Mouse (Mus musculus): Measurements from ENCODE around the gene Rph3al. TPM values are rescaled to one million over a fixed set of nuclear protein-coding genes. Genes with fewer than 3 reads are reported as not detected.

The Rph3al gene
- polyA plus RNA-seq, 1 experiment from 2014 or later: 14.4 TPM

GRCm38 (mm10) chr11:75930208-75930607 is 8.0 kb downstream of the Rph3al start:
- no peak for TF ChIP-seq CTCF (IDR thresholded peaks at IDR 0.05)
- in situ Hi-C loops (cut with MboI; ENCODE audit: low pct_unique_long_range_greater_than_20kb): no loop called here
- CTCF ChIA-PET: no interaction called here
- ATAC-seq (no peak), DNase-seq (ENCODE audit: low read depth, low spot score) (no peak)
- H3K27me3 ChIP-seq: no peaks in the 10 kb centered on the region
- POLR2A ChIA-PET: no interaction called here

GRCm38 (mm10) chr11:75927881-75928280 is 10.3 kb downstream of the Rph3al start:
- CTCF ChIA-PET: interaction anchor here (0.8 to 1.2 kb wide), 3 partner anchors 12 to 39 kb away, joined by 3 to 4 read pairs (median 3); no protein-coding TSS in a partner anchor
- POLR2A ChIA-PET: no interaction called here
- ATAC-seq (no peak), DNase-seq (ENCODE audit: low read depth, low spot score) (no peak)
- TF ChIP-seq CTCF (IDR thresholded peaks at IDR 0.05): no peak
- in situ Hi-C loops (cut with MboI; ENCODE audit: low pct_unique_long_range_greater_than_20kb): no loop called here
- no peaks in the 10 kb centered on the region for H3K27me3 ChIP-seq

GRCm38 (mm10) chr11:75926431-75927312 is 11.6 kb downstream of the Rph3al start:
- CTCF ChIA-PET: interaction anchor here (1.1 to 1.2 kb wide), 2 partner anchors 13 kb away, joined by 3 to 4 read pairs; no protein-coding TSS in a partner anchor
- DNase-seq (ENCODE audit: low read depth, low spot score) (no peak), ATAC-seq (no peak)
- in situ Hi-C loops (cut with MboI; ENCODE audit: low pct_unique_long_range_greater_than_20kb): no loop called here
- TF ChIP-seq CTCF (IDR thresholded peaks at IDR 0.05): no peak
- POLR2A ChIA-PET: no interaction called here
- no peaks in the 10 kb centered on the region for H3K27me3 ChIP-seq

DNA sequence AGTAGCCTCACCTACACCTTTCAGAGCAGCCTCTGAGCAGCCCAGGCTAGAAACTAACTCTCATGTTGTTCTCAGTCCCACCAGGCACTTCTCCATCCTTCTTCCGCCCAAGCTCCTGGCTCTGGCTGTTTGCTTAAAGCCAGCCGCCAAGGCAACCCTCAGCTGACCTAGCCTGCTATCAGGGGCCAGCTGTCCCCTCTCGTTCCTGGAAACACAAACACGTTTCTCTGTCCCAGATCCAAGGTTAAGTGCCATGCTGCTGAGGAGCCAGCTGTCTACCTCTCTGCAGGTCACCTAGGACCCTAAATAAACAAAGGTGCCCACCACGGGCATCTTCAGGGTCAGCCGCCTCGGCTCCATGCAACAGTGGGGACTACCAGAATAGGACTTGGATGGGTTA is 12.4 kb downstream of the Rph3al start:
- no peak for TF ChIP-seq CTCF (IDR thresholded peaks at IDR 0.05)
- ATAC-seq: no peak

GRCm38 (mm10) chr11:75922741-75923140 is 15.5 kb downstream of the Rph3al start:
- no peak for DNase-seq (ENCODE audit: low read depth, low spot score)
- no peak for TF ChIP-seq CTCF (IDR thresholded peaks at IDR 0.05)
- POLR2A ChIA-PET: no interaction called here
- CTCF ChIA-PET: interaction anchor here (1.5 to 1.6 kb wide), 2 partner anchors 8 to 10 kb away, joined by 4 to 6 read pairs; no protein-coding TSS in a partner anchor
- H3K27me3 ChIP-seq: no peaks in the 10 kb centered on the region
- in situ Hi-C loops (cut with MboI; ENCODE audit: low pct_unique_long_range_greater_than_20kb): loop anchor here (25.0 kb wide), 1 partner anchor 490 kb away; the partner anchor contains the start of gene Timm22
- no peak for ATAC-seq

More for the DNA sequence above, 12.4 kb downstream of the Rph3al start:
- no peak for DNase-seq (ENCODE audit: low read depth, low spot score)
- POLR2A ChIA-PET: no interaction called here
- in situ Hi-C loops (cut with MboI; ENCODE audit: low pct_unique_long_range_greater_than_20kb): no loop called here
- H3K27me3 ChIP-seq: no peaks in the 10 kb centered on the region
- CTCF ChIA-PET: interaction anchor here (1.1 kb wide), 1 partner anchor 12 kb away, joined by 4 read pairs; no protein-coding TSS in a partner anchor

- in situ Hi-C loops (cut with MboI; ENCODE audit: low pct_unique_long_range_greater_than_20kb): loop anchor here (5.0 to 25.0 kb wide), 2 partner anchors 253 to 493 kb away; partner anchors contain the start of gene Timm22
- DNase-seq (ENCODE audit: low read depth, low spot score) (no peak), ATAC-seq (no peak)
- TF ChIP-seq CTCF (IDR thresholded peaks at IDR 0.05): no peak
- ChIA-PET CTCF (no interaction called here), POLR2A (no interaction called here)
- no peaks in the 10 kb centered on the region for H3K27me3 ChIP-seq
Observed at GRCm38 (mm10) chr11:75919139-75919538, 19.1 kb downstream of the Rph3al start.

DNA sequence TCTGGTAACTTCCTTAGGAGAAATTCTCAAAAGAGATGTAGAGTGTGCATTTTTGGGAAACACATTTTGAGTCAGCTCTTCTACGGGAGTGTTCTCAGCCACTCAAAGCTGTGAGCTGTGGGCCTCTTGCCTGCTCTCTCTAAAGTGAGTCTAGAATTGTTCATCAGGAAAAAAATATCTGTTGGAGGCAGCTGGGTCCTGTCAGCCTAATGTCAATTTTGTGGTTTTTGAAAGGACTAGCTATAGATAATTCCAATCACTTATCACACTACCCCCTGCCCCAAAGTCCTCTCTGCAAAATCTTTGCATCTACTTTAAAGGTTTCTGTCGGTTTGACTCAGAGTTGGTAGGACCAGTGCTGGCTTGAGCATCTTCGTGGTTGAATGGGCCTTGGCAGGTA is 20.9 kb downstream of the Rph3al start:
- in situ Hi-C loops (cut with MboI; ENCODE audit: low pct_unique_long_range_greater_than_20kb): loop anchor here (5.0 to 25.0 kb wide), 2 partner anchors 255 to 495 kb away; partner anchors contain the start of gene Timm22
- ATAC-seq (no peak), DNase-seq (ENCODE audit: low read depth, low spot score) (no peak)
- ChIA-PET POLR2A (no interaction called here), CTCF (interaction anchor here (1.0 to 1.7 kb wide), 3 partner anchors 47 to 135 kb away, joined by 3 to 4 read pairs (median 3); no protein-coding TSS in a partner anchor)
- H3K27me3 ChIP-seq: no peaks in the 10 kb centered on the region
- no peak for TF ChIP-seq CTCF (IDR thresholded peaks at IDR 0.05)

- CTCF ChIA-PET: interaction anchor here (0.6 to 3.0 kb wide), 8 partner anchors 9 to 131 kb away, joined by 3 to 15 read pairs (median 6); no protein-coding TSS in a partner anchor
- TF ChIP-seq CTCF (IDR thresholded peaks at IDR 0.05): peak; percentile 81
- POLR2A ChIA-PET: no interaction called here
- DNase-seq (ENCODE audit: low read depth, low spot score) (no peak), ATAC-seq (no peak)
- in situ Hi-C loops (cut with MboI; ENCODE audit: low pct_unique_long_range_greater_than_20kb): loop anchor here (5.0 to 25.0 kb wide), 2 partner anchors 53 to 498 kb away; partner anchors contain the start of gene Timm22
- H3K27me3 ChIP-seq: no peaks in the 10 kb centered on the region
Observed at GRCm38 (mm10) chr11:75913953-75914352, 24.3 kb downstream of the Rph3al start.

DNA sequence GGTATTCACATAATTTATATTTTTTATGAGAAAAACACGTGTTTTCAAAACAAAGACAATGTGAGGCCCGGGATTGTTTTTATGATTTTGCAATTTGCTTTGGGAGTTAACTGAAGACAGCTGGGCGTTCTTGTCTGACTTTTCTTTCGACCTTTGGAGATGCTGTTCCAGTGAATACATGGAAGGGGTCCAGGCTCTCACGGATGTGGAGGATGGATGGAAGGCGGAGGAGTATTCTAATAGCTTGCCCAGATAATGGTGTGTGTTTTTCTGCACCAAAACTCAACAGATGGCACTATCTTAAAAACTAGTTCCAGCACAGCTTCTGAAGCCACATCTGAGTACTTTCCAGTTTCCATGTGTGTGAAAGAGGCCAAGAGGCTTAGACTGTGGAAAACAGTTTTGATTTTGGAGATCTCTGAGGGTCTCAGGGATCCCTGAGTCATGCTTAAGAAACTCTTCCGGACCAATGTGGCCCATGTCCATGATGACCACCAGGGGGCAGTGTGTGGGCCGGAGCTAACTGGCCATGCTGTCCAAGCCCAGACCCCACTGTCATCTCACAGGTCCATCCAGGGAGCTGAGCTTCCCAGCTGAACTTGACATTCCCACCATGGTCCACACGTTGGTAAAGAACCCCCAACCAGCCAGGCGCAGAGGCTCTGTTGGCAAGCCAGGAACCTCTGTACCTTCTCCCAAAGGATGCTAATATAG is 25.1 kb downstream of the Rph3al start:
- peak; percentile 83 for TF ChIP-seq CTCF (IDR thresholded peaks at IDR 0.05)
- ATAC-seq: no peak
- POLR2A ChIA-PET: interaction anchor here (0.6 kb wide), 2 partner anchors 43 to 50 kb away, joined by 3 to 6 read pairs; no protein-coding TSS in a partner anchor
- H3K27me3 ChIP-seq: no peaks in the 10 kb centered on the region
- CTCF ChIA-PET: interaction anchor here (0.6 to 3.0 kb wide), 14 partner anchors 9 to 494 kb away, joined by 3 to 15 read pairs (median 4); partner anchors contain the start of genes Rph3al and Timm22
- in situ Hi-C loops (cut with MboI; ENCODE audit: low pct_unique_long_range_greater_than_20kb): loop anchor here (5.0 to 25.0 kb wide), 2 partner anchors 54 to 499 kb away; partner anchors contain the start of gene Timm22
- DNase-seq (ENCODE audit: low read depth, low spot score): no peak

DNA sequence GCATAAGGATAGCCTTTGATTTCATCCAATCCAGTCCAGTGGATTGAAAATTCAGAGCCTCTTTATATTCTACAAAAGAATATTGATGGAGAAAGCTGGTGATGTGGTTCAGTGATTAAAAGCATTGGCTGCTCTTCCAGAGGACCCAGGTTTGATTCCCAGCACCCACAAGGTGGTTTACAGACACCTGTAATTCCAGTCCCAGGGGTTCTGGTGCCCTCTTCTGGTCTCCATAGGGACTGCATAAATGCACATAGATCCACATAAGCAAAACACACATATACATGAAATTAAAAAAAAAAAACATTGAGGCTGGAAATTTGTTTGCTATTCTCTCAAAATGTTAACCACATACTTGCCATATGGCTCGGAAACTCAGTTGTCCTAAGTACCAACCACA is 26.3 kb downstream of the Rph3al start:
- POLR2A ChIA-PET: interaction anchor here (0.5 kb wide), 1 partner anchor 234 kb away, joined by 7 read pairs; no protein-coding TSS in a partner anchor
- in situ Hi-C loops (cut with MboI; ENCODE audit: low pct_unique_long_range_greater_than_20kb): loop anchor here (5.0 to 25.0 kb wide), 2 partner anchors 55 to 500 kb away; partner anchors contain the start of gene Timm22
- no peaks in the 10 kb centered on the region for H3K27me3 ChIP-seq
- CTCF ChIA-PET: interaction anchor here (1.0 to 3.0 kb wide), 6 partner anchors 11 to 129 kb away, joined by 3 to 15 read pairs (median 5); partner anchors contain the start of gene Rph3al
- DNase-seq (ENCODE audit: low read depth, low spot score) (no peak), ATAC-seq (no peak)
- TF ChIP-seq CTCF (IDR thresholded peaks at IDR 0.05): peak; percentile 50
